Mouse (Mus musculus) natural killer cell, adult 2 months (primary cell): Measurements from ENCODE around the gene D930007J09Rik.

ENCODE experiments used
- DNase-seq, 2 experiments: peaks; one replicate each; pipeline ENCODE4 v3.0.0; 2022; ENCODE audit warnings: low spot score in 2 of 2

Gene D930007J09Rik

GRCm38 (mm10) chr13:32759036-32759435, 43.6 kb downstream of the D930007J09Rik start:
- no peak for DNase-seq
